Mouse (Mus musculus): ENCODE results near the gene Mill2. TPM values are rescaled to one million over a fixed set of nuclear protein-coding genes. Genes with fewer than 3 reads are reported as not detected.
A peak's percentile ranks its signal among the peaks of the same experiment; 100 is the strongest.
"Not testable (repeated sequence)": the region's sequence is repeated elsewhere in the genome, so short reads cannot be mapped to it uniquely, and the experiment has no call there.

The Mill2 gene
- not detected in 2 replicates for polyA plus RNA-seq (2014; fragmentation: Nextera tagmentation; extraction: Ambion mirVana)

DNA sequence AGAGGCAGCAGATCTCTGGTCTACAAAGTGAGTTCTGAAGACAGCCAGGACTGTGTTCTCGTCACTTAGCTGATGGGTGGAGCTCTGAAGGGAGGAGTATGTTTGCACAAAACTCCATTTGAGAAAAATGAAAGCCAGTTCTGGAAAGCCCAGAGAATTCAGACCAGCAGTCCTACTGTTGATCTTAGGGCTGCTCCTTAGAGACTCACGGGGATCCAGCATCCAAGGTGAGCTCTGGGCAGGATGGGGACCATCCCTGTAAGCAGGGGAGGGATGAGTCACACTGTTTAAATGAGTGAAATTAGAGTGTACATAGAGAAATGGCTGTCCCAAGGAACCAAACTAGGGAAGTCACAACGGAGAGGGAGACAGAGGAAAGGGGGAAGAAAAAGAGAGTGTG, at the start of gene Mill2:
Mill2 (plus strand) TSS at position 102 of the 400 bp plus-strand sequence.
- H3K36me3 ChIP-seq (ENCODE audit: control insufficient read depth, insufficient read depth, low read length), result no peaks in the 10 kb centered on the region
- no peaks in the 10 kb centered on the region for H3K9me3 ChIP-seq (replicated peaks; ENCODE audit: control insufficient read depth, low read length)
- H3K27ac ChIP-seq (ENCODE audit: low read depth, low read length), result peak within 1 kb of the TSS; percentile 64
- no peak for ATAC-seq (replicated peaks; ENCODE audit: insufficient number of reproducible peaks, low FRiP score, low TSS enrichment)
- H3K4me1 ChIP-seq (ENCODE audit: control insufficient read depth, insufficient read depth, low read length), result no peaks in the 10 kb centered on the region
- peak within 1 kb of the TSS; percentile 52 for H3K9ac ChIP-seq (ENCODE audit: low read depth, low read length)
- H3K4me3 ChIP-seq (ENCODE audit: low read depth, low read length), result peak within 1 kb of the TSS; percentile 41
- H3K4me2 ChIP-seq, result peak within 1 kb of the TSS; percentile 75
- no peaks in the 10 kb centered on the region for H3K27me3 ChIP-seq (ENCODE audit: control insufficient read depth, insufficient read depth, low read length)
- 12% methylated on average over 3 of the region's 3 CpGs for WGBS (ENCODE audit: insufficient replicate concordance)

- H3K9me3 ChIP-seq (replicated peaks; ENCODE audit: control insufficient read depth, low read length); H3K4me3 ChIP-seq (ENCODE audit: low read depth, low read length); H3K27me3 ChIP-seq (ENCODE audit: control insufficient read depth, insufficient read depth, low read length); H3K9ac ChIP-seq (ENCODE audit: low read depth, low read length); H3K4me1 ChIP-seq (ENCODE audit: control insufficient read depth, insufficient read depth, low read length); H3K4me2 ChIP-seq; H3K27ac ChIP-seq (ENCODE audit: low read depth, low read length); ATAC-seq (replicated peaks; ENCODE audit: insufficient number of reproducible peaks, low FRiP score, low TSS enrichment); H3K36me3 ChIP-seq (ENCODE audit: control insufficient read depth, insufficient read depth, low read length): not testable (repeated sequence)
Observed at GRCm38 (mm10) chr7:18790671-18791070, 49.1 kb upstream of the Mill2 start.

GRCm38 (mm10) chr7:18798420-18798819, 41.3 kb upstream of the Mill2 start, which contains the start of gene Psg19:
TSS of gene Psg19 (minus strand) at chr7:18798520.
- Histone ChIP-seq H3K9ac (ENCODE audit: low read depth, low read length) (no peak within 1 kb of the TSS), H3K9me3 (replicated peaks; ENCODE audit: control insufficient read depth, low read length) (no peaks in the 10 kb centered on the region), H3K27me3 (ENCODE audit: control insufficient read depth, insufficient read depth, low read length) (no peaks in the 10 kb centered on the region), H3K4me1 (ENCODE audit: control insufficient read depth, insufficient read depth, low read length) (no peaks in the 10 kb centered on the region), H3K36me3 (ENCODE audit: control insufficient read depth, insufficient read depth, low read length) (no peaks in the 10 kb centered on the region), H3K27ac (ENCODE audit: low read depth, low read length) (no peak within 1 kb of the TSS), H3K4me2 (no peak within 1 kb of the TSS), H3K4me3 (ENCODE audit: low read depth, low read length) (no peak within 1 kb of the TSS)
- 57% methylated on average over 1 of the region's 1 CpGs for WGBS (ENCODE audit: insufficient replicate concordance)
- ATAC-seq (replicated peaks; ENCODE audit: insufficient number of reproducible peaks, low FRiP score, low TSS enrichment), result no peak

DNA sequence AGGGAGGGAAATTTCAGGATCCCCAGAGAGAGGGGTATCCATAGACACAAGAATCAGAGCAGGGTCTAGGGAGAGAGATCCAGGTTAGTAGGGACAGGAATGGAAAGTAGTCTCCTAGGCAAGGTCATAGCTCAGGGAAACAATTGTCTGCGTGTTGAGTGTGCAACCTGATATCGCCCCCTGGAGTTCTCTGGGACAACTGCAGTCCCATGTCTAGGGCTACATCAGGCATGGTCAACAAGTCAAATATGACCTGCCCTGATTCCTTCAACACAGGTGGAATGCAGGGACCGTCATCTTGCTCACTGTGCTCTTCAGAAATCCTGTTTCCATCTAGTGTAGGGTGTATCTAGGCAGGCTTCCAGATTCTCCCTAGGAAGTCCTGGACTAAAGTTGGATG, 40.6 kb upstream of the Mill2 start:
- Histone ChIP-seq H3K36me3 (ENCODE audit: control insufficient read depth, insufficient read depth, low read length) (no peaks in the 10 kb centered on the region), H3K9ac (ENCODE audit: low read depth, low read length) (no peak overlapping the region), H3K27ac (ENCODE audit: low read depth, low read length) (no peak overlapping the region), H3K9me3 (replicated peaks; ENCODE audit: control insufficient read depth, low read length) (no peaks in the 10 kb centered on the region), H3K4me1 (ENCODE audit: control insufficient read depth, insufficient read depth, low read length) (no peaks in the 10 kb centered on the region), H3K4me3 (ENCODE audit: low read depth, low read length) (no peak overlapping the region), H3K4me2 (no peak overlapping the region), H3K27me3 (ENCODE audit: control insufficient read depth, insufficient read depth, low read length) (no peaks in the 10 kb centered on the region)
- no peak for ATAC-seq (replicated peaks; ENCODE audit: insufficient number of reproducible peaks, low FRiP score, low TSS enrichment)
- WGBS (ENCODE audit: insufficient replicate concordance), result 33% methylated on average over 3 of the region's 3 CpGs

- no peaks in the 10 kb centered on the region for H3K9me3 ChIP-seq (replicated peaks; ENCODE audit: control insufficient read depth, low read length)
- no peaks in the 10 kb centered on the region for H3K27me3 ChIP-seq (ENCODE audit: control insufficient read depth, insufficient read depth, low read length)
- H3K4me1 ChIP-seq (ENCODE audit: control insufficient read depth, insufficient read depth, low read length), result no peaks in the 10 kb centered on the region
- no peak for ATAC-seq (replicated peaks; ENCODE audit: insufficient number of reproducible peaks, low FRiP score, low TSS enrichment)
- no peaks in the 10 kb centered on the region for H3K36me3 ChIP-seq (ENCODE audit: control insufficient read depth, insufficient read depth, low read length)
- H3K4me3 ChIP-seq (ENCODE audit: low read depth, low read length), result no peak overlapping the region
- H3K9ac ChIP-seq (ENCODE audit: low read depth, low read length), result no peak overlapping the region
- H3K27ac ChIP-seq (ENCODE audit: low read depth, low read length), result no peak overlapping the region
- no peak overlapping the region for H3K4me2 ChIP-seq
Observed at GRCm38 (mm10) chr7:18803526-18803925, 36.2 kb upstream of the Mill2 start.

DNA sequence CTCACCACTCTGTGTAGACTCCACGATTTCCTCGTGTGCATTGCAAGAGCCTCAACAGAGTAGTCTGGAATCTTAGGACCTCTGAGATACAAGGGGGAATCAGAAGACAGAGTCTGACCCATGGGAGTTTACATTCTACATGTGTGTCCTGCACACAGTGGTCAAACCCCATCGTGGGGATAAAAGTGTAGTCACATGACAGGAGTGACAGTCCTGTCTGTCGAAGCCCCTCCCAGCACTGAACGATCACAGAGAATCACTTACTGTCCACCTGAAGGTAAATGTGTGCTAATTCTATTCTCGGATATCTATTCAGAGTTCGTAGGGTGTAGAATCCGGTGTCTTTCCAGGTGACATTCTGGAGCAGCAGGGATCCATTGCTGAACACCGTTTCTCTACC, 21.5 kb upstream of the Mill2 start:
- Histone ChIP-seq H3K9me3 (replicated peaks; ENCODE audit: control insufficient read depth, low read length) (no peaks in the 10 kb centered on the region), H3K4me1 (ENCODE audit: control insufficient read depth, insufficient read depth, low read length) (no peaks in the 10 kb centered on the region), H3K36me3 (ENCODE audit: control insufficient read depth, insufficient read depth, low read length) (no peaks in the 10 kb centered on the region), H3K4me3 (ENCODE audit: low read depth, low read length) (no peak overlapping the region), H3K9ac (ENCODE audit: low read depth, low read length) (no peak overlapping the region), H3K27me3 (ENCODE audit: control insufficient read depth, insufficient read depth, low read length) (no peaks in the 10 kb centered on the region), H3K27ac (ENCODE audit: low read depth, low read length) (no peak overlapping the region), H3K4me2 (no peak overlapping the region)
- no peak for ATAC-seq (replicated peaks; ENCODE audit: insufficient number of reproducible peaks, low FRiP score, low TSS enrichment)
- WGBS (ENCODE audit: insufficient replicate concordance), result 73% methylated on average over 9 of the region's 9 CpGs

- WGBS (ENCODE audit: insufficient replicate concordance), result 53% methylated on average over 3 of the region's 3 CpGs
- H3K9ac ChIP-seq (ENCODE audit: low read depth, low read length), result no peak within 1 kb of the TSS
- no peaks in the 10 kb centered on the region for H3K36me3 ChIP-seq (ENCODE audit: control insufficient read depth, insufficient read depth, low read length)
- H3K27me3 ChIP-seq (ENCODE audit: control insufficient read depth, insufficient read depth, low read length), result no peaks in the 10 kb centered on the region
- no peak within 1 kb of the TSS for H3K4me2 ChIP-seq
- H3K4me1 ChIP-seq (ENCODE audit: control insufficient read depth, insufficient read depth, low read length), result no peaks in the 10 kb centered on the region
- no peaks in the 10 kb centered on the region for H3K9me3 ChIP-seq (replicated peaks; ENCODE audit: control insufficient read depth, low read length)
- no peak within 1 kb of the TSS for H3K27ac ChIP-seq (ENCODE audit: low read depth, low read length)
- no peak within 1 kb of the TSS for H3K4me3 ChIP-seq (ENCODE audit: low read depth, low read length)
- ATAC-seq (replicated peaks; ENCODE audit: insufficient number of reproducible peaks, low FRiP score, low TSS enrichment), result no peak
Observed at GRCm38 (mm10) chr7:18821507-18821906, 18.3 kb upstream of the Mill2 start, which contains the start of gene Psg17. TSS of gene Psg17 (minus strand) at chr7:18821607.

- Histone ChIP-seq H3K9ac (ENCODE audit: low read depth, low read length) (peak overlapping the region; percentile 2; the same call in 1 of the 2 replicates), H3K4me3 (ENCODE audit: low read depth, low read length) (no peak overlapping the region), H3K36me3 (ENCODE audit: control insufficient read depth, insufficient read depth, low read length) (no peaks in the 10 kb centered on the region), H3K27ac (ENCODE audit: low read depth, low read length) (no peak overlapping the region), H3K4me2 (no peak overlapping the region), H3K4me1 (ENCODE audit: control insufficient read depth, insufficient read depth, low read length) (no peaks in the 10 kb centered on the region), H3K9me3 (replicated peaks; ENCODE audit: control insufficient read depth, low read length) (no peaks in the 10 kb centered on the region), H3K27me3 (ENCODE audit: control insufficient read depth, insufficient read depth, low read length) (no peaks in the 10 kb centered on the region)
- 58% methylated on average over 26 of the region's 26 CpGs for WGBS (ENCODE audit: insufficient replicate concordance)
- ATAC-seq (replicated peaks; ENCODE audit: insufficient number of reproducible peaks, low FRiP score, low TSS enrichment), result 0 out of 2 replicates have a peak, but pooled peaks have one; percentile 35
Observed at GRCm38 (mm10) chr7:18827792-18828546, 11.8 kb upstream of the Mill2 start.

GRCm38 (mm10) chr7:18828592-18828991, 11.2 kb upstream of the Mill2 start:
- H3K4me1 ChIP-seq (ENCODE audit: control insufficient read depth, insufficient read depth, low read length), result no peaks in the 10 kb centered on the region
- H3K27me3 ChIP-seq (ENCODE audit: control insufficient read depth, insufficient read depth, low read length), result no peaks in the 10 kb centered on the region
- no peak overlapping the region for H3K4me3 ChIP-seq (ENCODE audit: low read depth, low read length)
- WGBS (ENCODE audit: insufficient replicate concordance), result 51% methylated on average over 9 of the region's 9 CpGs
- 0 out of 2 replicates have a peak, but pooled peaks cover 2% of the 10 kb centered on the region for H3K9me3 ChIP-seq (replicated peaks; ENCODE audit: control insufficient read depth, low read length)
- H3K36me3 ChIP-seq (ENCODE audit: control insufficient read depth, insufficient read depth, low read length), result no peaks in the 10 kb centered on the region
- H3K9ac ChIP-seq (ENCODE audit: low read depth, low read length), result no peak overlapping the region
- no peak overlapping the region for H3K27ac ChIP-seq (ENCODE audit: low read depth, low read length)
- ATAC-seq (replicated peaks; ENCODE audit: insufficient number of reproducible peaks, low FRiP score, low TSS enrichment), result no peak
- H3K4me2 ChIP-seq, result no peak overlapping the region

Data from heart, embryonic 11.5 days (tissue).